Mouse (Mus musculus) lung, postnatal 0 days (tissue): Measurements from ENCODE around the gene Jaml. TPM values are rescaled to one million over a fixed set of nuclear protein-coding genes. Genes with fewer than 3 reads are reported as not detected.

Experiments used
- ATAC-seq: fragments of 200-750 bp; cut with Nextera tagmentation; 2 replicates; pipeline ENCODE4 v1.8.0; 2017; ENCODE audit warnings: moderate library complexity
- DNase-seq: peaks from one replicate; pipeline ENCODE4 v3.0.0-alpha.2; 2016; ENCODE audit warnings: low spot score
- H3K27ac ChIP-seq: fragments of 300-500 bp; sonication (generic); 2 replicates; pipeline ENCODE4 v1.5.1; 2014; ENCODE audit warnings: antibody characterized with exemption, mild to moderate bottlenecking, low read length, mixed read lengths
- H3K27me3 ChIP-seq: fragments of 300-500 bp; sonication (generic); replicated peaks from 2 replicates; pipeline ENCODE4 v1.6.1; 2014; ENCODE audit warnings: low read length, mixed read lengths; ENCODE audit not compliant: insufficient read depth
- H3K36me3 ChIP-seq: fragments of 300-500 bp; sonication (generic); 2 replicates; pipeline ENCODE4 v1.6.1; 2014; ENCODE audit warnings: low read length, mixed read lengths; ENCODE audit not compliant: insufficient read depth
- H3K4me1 ChIP-seq: fragments of 300-500 bp; sonication (generic); 2 replicates; pipeline ENCODE4 v1.6.1; 2014; ENCODE audit warnings: antibody characterized with exemption, low read depth, low read length, mixed read lengths; ENCODE audit not compliant: insufficient read depth
- H3K4me2 ChIP-seq: fragments of 300-500 bp; sonication (generic); replicated peaks from 2 replicates; pipeline ENCODE4 v1.6.1; 2014; ENCODE audit warnings: low read depth, mild to moderate bottlenecking, low read length, moderate library complexity, mixed read lengths
- H3K4me3 ChIP-seq: fragments of 300-500 bp; sonication (generic); 2 replicates; pipeline ENCODE4 v1.5.1; 2014; ENCODE audit warnings: low read depth, low read length
- H3K9ac ChIP-seq: fragments of 300-500 bp; sonication (generic); replicated peaks from 2 replicates; pipeline ENCODE4 v1.6.1; 2014; ENCODE audit warnings: low read depth, mild to moderate bottlenecking
- H3K9me3 ChIP-seq: fragments of 300-500 bp; sonication (generic); 2 replicates; pipeline ENCODE4 v1.6.1; 2016; ENCODE audit warnings: low read length, mixed read lengths
- CTCF ChIP-seq: IDR thresholded peaks from 2 replicates; pipeline ENCODE4 v1.5.1; 2016; ENCODE audit warnings: antibody characterized with exemption, mild to moderate bottlenecking
- EP300 ChIP-seq: IDR thresholded peaks from 2 replicates; pipeline ENCODE4 v1.6.1; 2016; ENCODE audit warnings: antibody characterized with exemption, mild to moderate bottlenecking, control low read depth
- WGBS: fragments of 180-500 bp; shearing (Covaris S2); extraction: QIAGEN DNeasy Blood & Tissue Kit; methylation state at CpG from one replicate; pipeline ENCODE4 v1.1.7; 2014; 5-methylcytosine and 5-hydroxymethylcytosine counted together
- polyA plus RNA-seq: library from polyadenylated mRNA; unstranded; fragments of >200 nt; fragmentation: Nextera tagmentation; extraction: Ambion mirVana; gene quantifications from 2 replicates; pipeline ENCODE4 v1.2.1, GENCODE M21; 2015

Jaml gene
- polyA plus RNA-seq, 1 experiment from 2014 or later: 3.3 TPM

DNA sequence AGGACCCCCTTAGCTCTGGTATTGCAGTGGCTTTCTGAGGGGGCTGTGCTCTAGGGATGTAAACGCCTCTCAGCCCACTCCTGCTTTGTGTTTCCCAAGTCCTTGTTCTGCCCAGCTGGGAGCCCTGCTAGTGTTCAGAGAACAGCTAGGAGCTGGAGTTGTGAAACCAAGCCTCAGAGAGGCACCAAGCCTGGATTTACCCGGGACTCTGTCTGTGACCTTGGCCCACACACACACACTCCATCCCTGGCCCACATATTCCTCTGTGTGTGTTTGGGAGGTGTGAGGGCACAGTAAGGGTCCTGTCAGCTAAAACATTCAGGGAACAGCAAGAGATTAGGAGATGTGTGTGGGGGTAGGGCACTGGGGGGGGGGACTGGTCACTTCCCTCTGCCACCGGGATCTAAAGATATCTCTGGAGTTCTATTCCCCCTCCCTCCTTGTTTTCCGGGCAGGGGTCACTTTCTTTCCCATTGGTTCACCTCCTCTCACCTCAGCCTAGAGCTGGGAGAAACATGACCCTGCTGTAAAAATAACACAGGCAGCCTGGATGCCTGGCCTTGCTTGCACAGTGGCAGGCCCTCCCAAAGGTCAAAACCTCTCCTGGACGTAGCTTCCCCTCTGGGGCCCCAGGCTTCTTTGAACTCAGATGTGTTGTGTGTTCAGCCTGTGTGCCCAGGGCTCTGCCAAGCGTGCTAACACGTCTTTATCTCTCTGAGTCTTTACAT is 57.6 kb downstream of the Jaml start:
- no peak for TF ChIP-seq CTCF
- TF ChIP-seq EP300: no peak
- Histone ChIP-seq H3K9me3 (no peaks in the 10 kb centered on the region), H3K27ac (no peak overlapping the region), H3K4me3 (no peak overlapping the region), H3K36me3 (no peaks in the 10 kb centered on the region), H3K4me1 (peaks cover 3% of the 10 kb centered on the region; the same call in 1 of the 2 replicates), H3K9ac (no peak overlapping the region), H3K4me2 (no peak overlapping the region), H3K27me3 (peaks cover 50% of the 10 kb centered on the region)
- WGBS: 8% methylated on average over 7 of the region's 7 CpGs
- DNase-seq (no peak), ATAC-seq (no peak)

GRCm38 (mm10) chr9:45138191-45139032 is 59.4 kb downstream of the Jaml start, which contains the start of gene Scn4b:
Scn4b (plus strand) TSS chr9:45138395.
- under 1% methylated on average over 73 of the region's 76 CpGs for WGBS
- Histone ChIP-seq H3K9me3 (no peaks in the 10 kb centered on the region), H3K4me3 (peak within 1 kb of the TSS; percentile 38), H3K27me3 (peaks cover 51% of the 10 kb centered on the region), H3K4me2 (peak within 1 kb of the TSS; percentile 66), H3K36me3 (no peaks in the 10 kb centered on the region), H3K4me1 (peaks cover 3% of the 10 kb centered on the region; the same call in 1 of the 2 replicates), H3K27ac (no peak within 1 kb of the TSS), H3K9ac (no peak within 1 kb of the TSS)
- ATAC-seq: 0 out of 2 replicates have a peak, but pooled peaks have one; percentile 23
- peak; percentile 25 for DNase-seq
- TF ChIP-seq CTCF (no peak), EP300 (no peak)

DNA sequence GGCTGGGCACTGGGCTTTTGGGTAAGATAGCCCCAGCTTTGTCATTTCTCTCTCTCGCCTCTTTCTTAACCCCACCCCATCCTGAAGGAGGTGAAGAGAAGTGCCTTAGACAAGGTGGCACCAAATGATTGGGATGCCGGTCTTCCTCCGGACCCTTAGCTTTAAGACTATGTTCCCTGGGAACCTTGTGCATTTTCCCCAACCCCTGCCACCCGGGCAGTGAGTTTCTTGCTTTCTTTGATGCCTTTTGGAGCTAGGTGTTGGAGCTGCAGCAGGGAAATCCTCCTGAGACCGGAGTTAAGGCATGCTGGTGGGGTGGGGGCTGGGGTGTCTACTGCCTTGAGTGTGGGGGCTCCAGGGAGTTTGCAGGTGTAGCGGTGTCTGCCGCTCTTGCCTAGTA is 60.1 kb downstream of the Jaml start:
- ATAC-seq: no peak
- TF ChIP-seq CTCF (no peak), EP300 (no peak)
- Histone ChIP-seq H3K27me3 (peaks cover 54% of the 10 kb centered on the region), H3K4me2 (peak overlapping the region; percentile 66; the same call in 1 of the 2 replicates), H3K36me3 (no peaks in the 10 kb centered on the region), H3K4me1 (peaks cover 3% of the 10 kb centered on the region; the same call in 1 of the 2 replicates), H3K9ac (no peak overlapping the region), H3K9me3 (no peaks in the 10 kb centered on the region), H3K4me3 (0 out of 2 replicates have a peak overlapping the region, but pooled peaks have one; percentile 38), H3K27ac (no peak overlapping the region)
- WGBS: 0% methylated on average over 7 of the region's 7 CpGs
- DNase-seq: no peak

DNA sequence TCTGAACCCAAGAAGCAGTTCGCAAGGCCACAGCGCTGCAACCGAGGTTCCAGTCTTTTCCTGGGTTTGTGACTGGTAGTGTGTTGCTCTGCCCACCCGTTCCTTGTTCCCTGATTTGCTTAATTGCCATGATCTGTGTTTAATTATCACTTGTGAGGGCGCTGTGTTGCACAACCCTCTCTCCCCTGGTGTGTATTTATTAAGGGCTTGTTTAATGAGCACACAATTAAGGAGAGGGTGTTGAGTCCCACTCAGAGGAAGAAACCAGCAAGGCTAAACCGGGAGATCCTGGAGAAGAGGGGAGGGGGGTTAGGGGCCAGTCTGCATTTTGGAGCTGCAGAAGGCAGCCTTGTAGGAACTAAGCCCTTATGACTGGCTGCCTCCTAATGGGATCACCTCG is 62.0 kb downstream of the Jaml start:
- Histone ChIP-seq H3K4me2 (no peak overlapping the region), H3K4me1 (peaks cover 3% of the 10 kb centered on the region; the same call in 1 of the 2 replicates), H3K9ac (no peak overlapping the region), H3K9me3 (no peaks in the 10 kb centered on the region), H3K36me3 (no peaks in the 10 kb centered on the region), H3K27ac (no peak overlapping the region), H3K27me3 (peaks cover 57% of the 10 kb centered on the region), H3K4me3 (no peak overlapping the region)
- no peak for TF ChIP-seq EP300
- no peak for TF ChIP-seq CTCF
- 51% methylated on average over 7 of the region's 7 CpGs for WGBS
- DNase-seq (no peak), ATAC-seq (no peak)

- DNase-seq (no peak), ATAC-seq (no peak)
- 59% methylated on average over 3 of the region's 3 CpGs for WGBS
- H3K9ac ChIP-seq: no peak overlapping the region
- H3K9me3 ChIP-seq: no peaks in the 10 kb centered on the region
- no peak overlapping the region for H3K4me3 ChIP-seq
- TF ChIP-seq CTCF: no peak
- TF ChIP-seq EP300: no peak
- peaks cover 3% of the 10 kb centered on the region; the same call in 1 of the 2 replicates for H3K4me1 ChIP-seq
- peaks cover 54% of the 10 kb centered on the region for H3K27me3 ChIP-seq
- H3K36me3 ChIP-seq: no peaks in the 10 kb centered on the region
- no peak overlapping the region for H3K27ac ChIP-seq
- no peak overlapping the region for H3K4me2 ChIP-seq
Observed at GRCm38 (mm10) chr9:45142686-45143085, 63.7 kb downstream of the Jaml start.

- no peak overlapping the region for H3K27ac ChIP-seq
- peak overlapping the region; percentile 45 for H3K4me2 ChIP-seq
- H3K9ac ChIP-seq: no peak overlapping the region
- 4% methylated on average over 27 of the region's 27 CpGs for WGBS
- TF ChIP-seq CTCF (no peak), EP300 (no peak)
- no peaks in the 10 kb centered on the region for H3K4me1 ChIP-seq
- no peak for ATAC-seq
- no peak for DNase-seq
- H3K4me3 ChIP-seq: peak overlapping the region; percentile 14; the same call in 1 of the 2 replicates
- H3K36me3 ChIP-seq: no peaks in the 10 kb centered on the region
- no peaks in the 10 kb centered on the region for H3K9me3 ChIP-seq
- peaks cover 25% of the 10 kb centered on the region for H3K27me3 ChIP-seq
Observed at GRCm38 (mm10) chr9:45145533-45146266, 66.7 kb downstream of the Jaml start.
